Mouse (Mus musculus) olfactory bulb, adult 2 months (tissue): Measurements from ENCODE around the gene Sugp2. TPM values are rescaled to one million over a fixed set of nuclear protein-coding genes. Genes with fewer than 3 reads are reported as not detected.

Source experiments
- H3K27ac ChIP-seq: fragments of 200-500 bp; 2 replicates; pipeline ENCODE4 v1.5.1; 2012; ENCODE audit warnings: low read depth, low read length; ENCODE audit not compliant: insufficient read depth
- H3K4me1 ChIP-seq: fragments of 200-500 bp; 2 replicates; pipeline ENCODE4 v1.6.1; 2012; ENCODE audit warnings: low read length; ENCODE audit not compliant: control insufficient read depth, insufficient read depth
- H3K4me3 ChIP-seq: fragments of 200-500 bp; 2 replicates; pipeline ENCODE4 v1.5.1; 2012; ENCODE audit warnings: mild to moderate bottlenecking, low read depth, low read length, moderate library complexity; ENCODE audit not compliant: insufficient read depth
- CTCF ChIP-seq: fragments of 200-500 bp; IDR thresholded peaks from 2 replicates; pipeline ENCODE4 v1.5.1; 2012; ENCODE audit warnings: low read depth, mild to moderate bottlenecking, low read length, moderate library complexity; ENCODE audit not compliant: insufficient read depth
- POLR2A ChIP-seq: fragments of 200-500 bp; IDR thresholded peaks from 2 replicates; pipeline ENCODE4 v1.6.1; 2012; ENCODE audit warnings: mild to moderate bottlenecking, low read depth, low read length, moderate library complexity; ENCODE audit not compliant: insufficient read depth
- WGBS: fragments of 180-500 bp; shearing (Covaris S2); methylation state at CpG from one replicate; pipeline ENCODE4 v1.1.7; 2018; 5-methylcytosine and 5-hydroxymethylcytosine counted together
- polyA plus RNA-seq: library from polyadenylated mRNA; stranded (reverse); fragments of >200 nt; gene quantifications from 2 replicates; pipeline ENCODE4 v1.2.4, GENCODE M21; 2012; ENCODE audit warnings: low replicate concordance; ENCODE audit not compliant: missing spikeins, insufficient read depth, insufficient read length

The Sugp2 gene
- polyA plus RNA-seq, 1 experiment = not detected

DNA sequence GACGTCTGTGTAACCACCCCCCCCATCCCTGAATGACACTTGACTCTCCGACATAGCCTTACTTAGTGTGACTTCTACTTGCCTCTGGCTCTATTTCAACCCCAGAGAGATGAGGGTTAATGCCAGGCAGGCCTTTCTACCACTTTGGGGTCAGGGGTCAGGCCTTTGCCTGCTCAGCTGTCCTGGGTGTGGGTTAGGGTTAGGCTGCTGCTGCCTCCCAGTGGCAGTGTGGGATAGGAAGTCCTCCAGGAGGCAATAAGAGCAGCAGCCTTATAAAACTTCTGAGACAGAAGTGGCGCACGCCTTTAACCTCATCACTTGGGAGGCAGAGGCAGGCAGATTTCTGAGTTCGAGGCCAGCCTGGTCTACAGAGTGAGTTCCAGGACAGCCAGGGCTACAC lies 6.6 kb downstream of the Sugp2 start:
- H3K4me3 ChIP-seq = no peak overlapping the region
- H3K4me1 ChIP-seq = peaks cover 9% of the 10 kb centered on the region
- H3K27ac ChIP-seq = no peak overlapping the region
- 90% methylated on average over 5 of the region's 5 CpGs for WGBS
- no peak for TF ChIP-seq POLR2A
- no peak for TF ChIP-seq CTCF

DNA sequence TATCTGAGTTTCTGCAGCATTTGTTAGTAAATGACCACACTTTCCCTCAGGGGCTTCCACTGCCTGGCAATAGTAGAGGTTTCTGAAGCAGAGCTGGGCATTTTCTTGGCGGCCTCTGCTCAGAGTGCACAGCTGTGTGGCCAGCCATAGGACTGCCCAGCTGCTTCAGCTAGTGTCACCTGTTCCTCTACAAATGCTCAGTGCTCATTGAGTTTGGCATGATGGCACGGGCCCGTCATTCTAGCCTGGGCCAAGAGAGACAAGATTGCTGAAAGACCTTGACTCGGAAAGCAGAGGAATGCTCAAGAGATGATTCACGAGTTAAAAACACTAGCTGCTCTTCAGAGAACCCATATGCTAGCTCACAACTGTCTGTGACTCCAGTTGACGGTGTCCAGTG lies 12.6 kb downstream of the Sugp2 start:
- Histone ChIP-seq H3K4me1 (peaks cover 11% of the 10 kb centered on the region), H3K27ac (no peak overlapping the region), H3K4me3 (no peak overlapping the region)
- WGBS = 80% methylated on average over 6 of the region's 6 CpGs
- TF ChIP-seq POLR2A = no peak
- no peak for TF ChIP-seq CTCF

DNA sequence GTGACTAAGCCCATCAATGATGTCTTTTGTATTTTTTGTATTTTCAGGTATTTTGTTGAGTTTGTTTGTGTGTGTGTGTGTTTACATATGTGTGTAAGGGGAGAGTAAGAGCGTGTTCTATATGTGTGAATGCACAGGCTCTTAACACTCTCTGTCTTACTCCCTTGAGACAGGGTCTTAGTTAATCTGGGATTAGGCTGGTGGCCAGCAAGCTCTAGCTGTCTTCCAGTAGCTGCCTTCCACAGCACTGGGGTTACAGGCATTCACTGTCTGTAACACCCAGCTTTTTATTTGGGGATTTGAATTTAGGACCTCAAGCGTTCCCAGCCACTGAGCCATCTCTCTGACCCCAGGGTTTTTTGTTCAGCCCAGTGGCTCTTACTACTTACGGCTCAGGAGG lies 13.8 kb downstream of the Sugp2 start:
- peaks cover 11% of the 10 kb centered on the region for H3K4me1 ChIP-seq
- TF ChIP-seq CTCF = no peak
- no peak for TF ChIP-seq POLR2A
- no peak overlapping the region for H3K4me3 ChIP-seq
- 63% methylated on average over 3 of the region's 3 CpGs for WGBS
- no peak overlapping the region for H3K27ac ChIP-seq

DNA sequence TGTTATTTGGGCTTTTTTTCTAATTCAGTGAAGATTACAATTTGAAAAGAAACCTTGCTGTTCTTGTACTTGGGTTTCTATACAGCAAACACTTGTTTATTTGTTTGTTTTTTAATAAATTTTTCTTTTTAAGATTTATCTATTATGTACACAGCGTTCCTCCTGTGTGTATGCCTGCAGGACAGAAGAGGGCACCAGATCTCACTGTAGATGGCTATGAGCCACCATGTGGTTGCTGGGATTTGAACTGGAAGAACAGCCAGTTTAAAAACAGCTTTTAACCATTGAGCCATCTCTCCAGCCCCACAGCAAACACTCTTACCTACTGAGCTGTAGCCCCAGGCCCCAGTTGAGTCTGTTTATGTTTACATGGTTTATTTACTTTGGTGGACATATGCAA lies 20.6 kb downstream of the Sugp2 start:
- TF ChIP-seq POLR2A (no peak), CTCF (no peak)
- H3K4me3 ChIP-seq = no peak overlapping the region
- H3K27ac ChIP-seq = no peak overlapping the region
- 49% methylated on average over 1 of the region's 1 CpGs for WGBS
- no peaks in the 10 kb centered on the region for H3K4me1 ChIP-seq

DNA sequence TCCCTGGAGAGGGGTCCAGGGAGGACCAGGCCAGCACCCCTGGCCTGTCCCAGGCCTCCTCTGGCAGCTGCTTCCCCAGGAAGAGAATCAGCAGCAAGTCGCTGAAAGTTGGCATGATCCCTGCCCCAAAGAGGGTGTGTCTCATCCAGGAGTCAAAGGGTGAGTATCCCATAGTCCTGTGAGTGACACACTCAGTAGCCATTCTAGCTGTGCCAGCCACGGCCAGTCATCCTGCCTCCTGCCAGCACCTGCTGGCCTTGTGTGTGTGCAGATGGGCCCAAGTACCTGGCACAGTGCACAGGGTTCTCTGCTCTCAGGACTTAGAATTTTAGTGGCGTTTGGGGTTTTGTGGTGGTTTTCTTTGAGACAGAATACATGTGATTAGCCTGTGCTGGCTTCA lies 23.4 kb downstream of the Sugp2 start:
- 74% methylated on average over 3 of the region's 3 CpGs for WGBS
- Histone ChIP-seq H3K27ac (no peak overlapping the region), H3K4me3 (no peak overlapping the region), H3K4me1 (no peaks in the 10 kb centered on the region)
- no peak for TF ChIP-seq CTCF
- no peak for TF ChIP-seq POLR2A

DNA sequence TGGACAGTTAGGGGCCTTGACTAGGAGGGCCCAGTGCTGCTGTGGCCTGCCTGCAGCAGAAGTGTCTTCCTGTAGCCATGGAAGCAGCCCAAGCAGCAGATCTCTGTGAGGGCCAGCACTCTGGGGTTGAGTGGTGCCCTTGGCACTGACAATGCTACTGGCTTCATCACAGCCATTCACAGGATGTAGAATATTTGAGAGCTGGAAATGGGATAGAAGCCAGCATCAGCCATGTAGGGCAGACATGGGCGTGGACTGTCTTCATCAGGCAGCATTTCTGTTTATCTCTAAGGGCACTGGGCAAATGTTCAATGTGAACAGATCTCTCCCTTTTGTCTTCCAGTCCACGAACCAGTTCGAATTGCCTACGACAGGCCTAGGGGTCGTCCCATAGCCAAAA lies 24.6 kb downstream of the Sugp2 start:
- WGBS = 77% methylated on average over 5 of the region's 5 CpGs
- TF ChIP-seq POLR2A (no peak), CTCF (no peak)

DNA sequence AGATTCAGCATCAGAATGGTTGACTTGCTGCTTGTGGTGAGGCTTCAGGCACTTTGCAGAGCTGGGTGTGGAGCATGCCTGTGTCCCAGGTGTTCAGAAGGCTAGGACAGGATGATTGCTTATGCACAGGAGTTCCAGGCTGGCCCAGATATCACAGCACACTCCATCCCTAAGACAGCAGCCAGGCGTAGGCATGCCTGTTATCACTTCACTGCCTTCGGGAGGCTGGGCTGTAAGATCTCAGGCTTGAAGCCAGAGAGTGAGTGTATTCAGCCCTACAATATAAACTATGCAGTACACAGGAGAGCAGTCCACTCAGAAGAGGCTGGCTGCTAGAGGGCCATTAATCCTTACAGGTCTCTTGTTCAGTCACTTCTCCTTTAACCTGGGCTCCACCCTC lies 25.0 kb downstream of the Sugp2 start:
- no peaks in the 10 kb centered on the region for H3K4me1 ChIP-seq
- WGBS = 77% methylated on average over 2 of the region's 2 CpGs
- H3K27ac ChIP-seq = no peak overlapping the region
- no peak overlapping the region for H3K4me3 ChIP-seq
- TF ChIP-seq CTCF (no peak), POLR2A (no peak)

More for the DNA sequence above, 24.6 kb downstream of the Sugp2 start:
- H3K4me3 ChIP-seq = no peak overlapping the region
- no peak overlapping the region for H3K27ac ChIP-seq
- H3K4me1 ChIP-seq = no peaks in the 10 kb centered on the region

DNA sequence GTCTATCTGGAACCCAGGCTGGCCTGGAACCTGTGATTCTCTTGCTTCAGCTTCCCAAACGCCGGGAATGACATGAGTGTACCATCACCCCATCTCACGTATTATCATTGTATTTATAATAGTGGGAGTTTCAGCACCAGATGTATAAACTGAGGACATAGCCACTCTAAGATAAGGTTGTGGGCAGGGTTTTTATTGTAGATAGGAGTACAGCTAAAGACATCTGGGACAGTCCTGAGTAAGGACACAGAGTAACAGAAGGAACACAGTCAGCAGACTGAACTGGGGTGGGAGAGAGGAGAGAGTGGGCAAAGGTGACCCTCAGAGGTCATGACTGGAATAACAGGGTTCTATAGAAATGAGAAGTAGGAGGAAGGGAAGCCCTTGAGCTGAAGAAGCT lies 33.6 kb downstream of the Sugp2 start:
- H3K4me1 ChIP-seq = peaks cover 13% of the 10 kb centered on the region
- 86% methylated on average over 3 of the region's 3 CpGs for WGBS

DNA sequence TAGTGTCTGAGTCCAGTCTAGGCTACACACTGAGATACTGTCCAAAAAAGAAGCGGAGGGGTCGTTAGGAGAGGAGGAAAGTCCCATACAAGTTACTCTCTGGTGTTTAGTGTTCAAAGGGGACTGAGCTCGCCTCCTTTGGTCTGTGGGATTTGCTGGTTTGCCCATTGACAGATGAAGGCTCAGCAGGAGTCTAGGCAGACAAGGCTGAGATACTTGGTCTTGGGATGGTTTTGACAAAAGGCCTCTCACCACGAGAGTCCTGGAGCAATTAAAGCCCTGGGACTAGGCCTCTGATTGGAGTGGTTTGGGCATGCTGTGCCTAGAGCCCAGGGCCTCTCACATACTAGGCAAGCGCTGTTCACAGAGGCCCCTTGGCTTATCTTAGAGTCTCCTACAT lies 34.3 kb downstream of the Sugp2 start:
- Histone ChIP-seq H3K4me1 (peaks cover 17% of the 10 kb centered on the region), H3K4me3 (no peak overlapping the region), H3K27ac (no peak overlapping the region)
- TF ChIP-seq CTCF (no peak), POLR2A (no peak)
- WGBS = 36% methylated on average over 5 of the region's 5 CpGs

More for the DNA sequence above, 33.6 kb downstream of the Sugp2 start:
- no peak for TF ChIP-seq CTCF
- no peak for TF ChIP-seq POLR2A
- no peak overlapping the region for H3K4me3 ChIP-seq
- no peak overlapping the region for H3K27ac ChIP-seq
